Mouse (Mus musculus) embryonic facial prominence, embryonic 11.5 days (tissue): ENCODE measurements at regions not wholly inside any gene's neighbourhood (a gene's known extent, or its start where the extent isn't known, plus 50 kb on each side); places are given as distances from the start of the nearest gene placed in this dataset.

Source experiments
- ATAC-seq: fragments of 200-750 bp; cut with Nextera tagmentation; replicated peaks from 2 replicates; pipeline ENCODE4 v1.8.0; 2017; ENCODE audit warnings: low read depth; ENCODE audit not compliant: insufficient number of reproducible peaks, low FRiP score, low TSS enrichment
- DNase-seq: peaks from one replicate; pipeline ENCODE4 v3.0.0-alpha.2; 2015; ENCODE audit warnings: low spot score
- H3K27ac ChIP-seq: fragments of 300-500 bp; sonication (generic); replicated peaks from 2 replicates; pipeline ENCODE4 v1.5.1; 2014; ENCODE audit warnings: mild to moderate bottlenecking, low read depth, low read length, control low read depth
- H3K27me3 ChIP-seq: fragments of 300-500 bp; sonication (generic); 2 replicates; pipeline ENCODE4 v1.6.1; 2014; ENCODE audit warnings: mild to moderate bottlenecking, low read length, moderate library complexity, mixed read lengths; ENCODE audit not compliant: control insufficient read depth, insufficient read depth
- H3K36me3 ChIP-seq: fragments of 300-500 bp; sonication (generic); replicated peaks from 2 replicates; pipeline ENCODE4 v1.6.1; 2014; ENCODE audit warnings: low read depth, mild to moderate bottlenecking, low read length, moderate library complexity, mixed read lengths; ENCODE audit not compliant: control insufficient read depth, insufficient read depth
- H3K4me1 ChIP-seq: fragments of 300-500 bp; sonication (generic); 2 replicates; pipeline ENCODE4 v1.6.1; 2014; ENCODE audit warnings: low read length, mixed read lengths; ENCODE audit not compliant: control insufficient read depth, insufficient read depth
- H3K4me2 ChIP-seq: fragments of 300-500 bp; sonication (generic); 2 replicates; pipeline ENCODE4 v1.6.1; 2014; ENCODE audit warnings: low read depth, mild to moderate bottlenecking, control low read depth, low read length, moderate library complexity
- H3K4me3 ChIP-seq: fragments of 300-500 bp; sonication (generic); 2 replicates; pipeline ENCODE4 v1.5.1; 2014; ENCODE audit warnings: low read depth, low read length, control low read depth
- H3K9ac ChIP-seq: fragments of 300-500 bp; sonication (generic); replicated peaks from 2 replicates; pipeline ENCODE4 v1.6.1; 2014; ENCODE audit warnings: mild to moderate bottlenecking, control low read depth, low read length
- H3K9me3 ChIP-seq: fragments of 300-500 bp; sonication (generic); replicated peaks from 2 replicates; pipeline ENCODE4 v1.6.1; 2016; ENCODE audit warnings: mild to moderate bottlenecking, low read length, inconsistent platforms, mixed read lengths; ENCODE audit not compliant: control insufficient read depth
- WGBS: fragments of 180-500 bp; shearing (Covaris S2); extraction: QIAGEN DNeasy Blood & Tissue Kit; methylation state at CpG from one replicate; pipeline ENCODE4 v1.1.7; 2014; 5-methylcytosine and 5-hydroxymethylcytosine counted together

DNA sequence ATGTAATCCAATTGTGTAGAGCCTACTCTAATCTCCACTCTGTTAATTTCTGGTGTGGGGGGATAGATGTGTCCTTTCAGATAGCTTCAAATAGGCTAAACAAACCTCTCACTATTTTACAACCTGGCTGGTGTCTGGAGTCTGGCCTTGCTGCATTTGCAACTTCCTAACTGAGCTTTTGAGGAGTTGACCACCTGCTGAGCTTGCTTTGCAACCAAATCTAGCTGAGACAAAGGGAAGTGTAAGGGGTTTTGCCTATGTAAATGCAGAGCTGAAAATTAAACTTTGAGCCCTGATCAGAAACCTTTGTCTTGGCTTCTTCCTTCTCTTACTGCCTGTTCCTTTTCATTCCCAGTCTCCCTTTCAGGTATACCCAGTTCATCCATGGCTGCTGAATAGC is 404.3 kb downstream of the Cetn3 start:
- H3K4me3 ChIP-seq: no peak overlapping the region
- H3K27ac ChIP-seq: no peak overlapping the region
- DNase-seq: no peak
- no peaks in the 10 kb centered on the region for H3K4me1 ChIP-seq
- H3K27me3 ChIP-seq: no peaks in the 10 kb centered on the region
- no peak overlapping the region for H3K9ac ChIP-seq
- H3K9me3 ChIP-seq: no peaks in the 10 kb centered on the region
- no peak overlapping the region for H3K4me2 ChIP-seq
- H3K36me3 ChIP-seq: no peaks in the 10 kb centered on the region
- no peak for ATAC-seq

DNA sequence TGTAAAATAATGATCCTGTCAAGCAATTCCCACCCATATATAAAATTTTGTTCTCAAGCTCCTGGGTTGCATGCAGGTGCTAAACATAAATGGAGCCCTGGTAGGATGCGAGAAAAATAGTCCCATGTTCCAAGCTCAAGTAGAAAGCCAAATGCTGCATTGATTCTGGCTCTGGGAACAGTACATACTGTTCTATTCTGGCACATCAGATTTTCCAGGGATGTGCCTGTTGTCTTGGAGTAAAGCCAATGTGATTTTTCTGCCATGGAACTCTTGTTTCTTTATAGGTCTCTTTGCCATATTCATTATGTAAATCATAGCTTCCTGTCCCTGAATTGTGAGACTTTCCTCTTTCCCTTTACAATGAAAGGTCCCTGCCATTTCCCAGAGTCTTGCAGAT is 417.9 kb downstream of the Cetn3 start:
- no peak for ATAC-seq
- no peak overlapping the region for H3K9ac ChIP-seq
- DNase-seq: no peak
- 82% methylated on average over 1 of the region's 1 CpGs for WGBS
- H3K4me2 ChIP-seq: no peak overlapping the region
- no peaks in the 10 kb centered on the region for H3K27me3 ChIP-seq
- H3K4me1 ChIP-seq: no peaks in the 10 kb centered on the region
- H3K36me3 ChIP-seq: no peaks in the 10 kb centered on the region
- H3K27ac ChIP-seq: no peak overlapping the region
- no peak overlapping the region for H3K4me3 ChIP-seq
- H3K9me3 ChIP-seq: no peaks in the 10 kb centered on the region

DNA sequence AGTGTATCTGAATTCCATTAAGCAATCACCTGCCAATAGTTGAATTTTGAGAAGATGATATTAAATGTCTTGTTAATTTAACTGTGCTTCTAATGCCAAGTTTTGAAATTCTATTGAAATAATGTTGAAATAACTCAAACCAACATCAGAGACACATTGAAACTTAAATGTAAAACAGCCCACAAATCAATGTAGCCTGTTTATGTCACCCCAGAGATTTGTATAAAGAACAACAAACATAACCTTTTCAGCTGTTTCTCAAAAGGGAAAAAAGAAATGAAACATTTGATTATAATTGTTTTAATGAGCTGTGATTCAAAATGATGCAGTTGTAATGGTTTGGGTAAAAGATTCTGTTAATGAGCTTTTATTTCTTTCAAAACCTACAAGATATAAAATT is 442.6 kb downstream of the Cetn3 start:
- Histone ChIP-seq H3K4me1 (no peaks in the 10 kb centered on the region), H3K27ac (no peak overlapping the region), H3K36me3 (no peaks in the 10 kb centered on the region), H3K4me3 (no peak overlapping the region), H3K27me3 (no peaks in the 10 kb centered on the region), H3K9ac (no peak overlapping the region), H3K9me3 (no peaks in the 10 kb centered on the region), H3K4me2 (no peak overlapping the region)
- DNase-seq (no peak), ATAC-seq (no peak)

DNA sequence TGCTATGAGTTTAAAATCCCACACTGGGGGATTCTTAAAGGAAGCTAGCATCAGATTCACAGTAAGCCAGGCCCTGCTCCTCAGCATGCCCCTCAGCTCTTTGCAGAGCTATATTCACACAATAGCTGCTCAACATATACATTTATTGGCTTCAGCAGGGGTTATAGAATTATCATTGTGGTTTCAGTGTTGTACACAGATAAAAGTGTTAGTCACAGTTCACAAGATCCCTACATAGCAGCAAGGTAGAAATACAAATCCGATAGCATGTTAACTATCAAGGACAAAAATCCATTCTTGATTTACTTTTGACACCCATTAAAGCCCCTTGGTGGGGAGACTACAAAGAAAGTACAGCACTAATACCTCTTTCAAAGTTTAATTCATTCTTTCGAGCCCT is 451.0 kb downstream of the Cetn3 start:
- H3K9ac ChIP-seq: no peak overlapping the region
- H3K4me3 ChIP-seq: no peak overlapping the region
- H3K27ac ChIP-seq: no peak overlapping the region
- no peak for DNase-seq
- 87% methylated on average over 2 of the region's 2 CpGs for WGBS
- no peak for ATAC-seq
- no peaks in the 10 kb centered on the region for H3K9me3 ChIP-seq
- no peaks in the 10 kb centered on the region for H3K4me1 ChIP-seq
- no peaks in the 10 kb centered on the region for H3K36me3 ChIP-seq
- no peaks in the 10 kb centered on the region for H3K27me3 ChIP-seq
- H3K4me2 ChIP-seq: no peak overlapping the region

DNA sequence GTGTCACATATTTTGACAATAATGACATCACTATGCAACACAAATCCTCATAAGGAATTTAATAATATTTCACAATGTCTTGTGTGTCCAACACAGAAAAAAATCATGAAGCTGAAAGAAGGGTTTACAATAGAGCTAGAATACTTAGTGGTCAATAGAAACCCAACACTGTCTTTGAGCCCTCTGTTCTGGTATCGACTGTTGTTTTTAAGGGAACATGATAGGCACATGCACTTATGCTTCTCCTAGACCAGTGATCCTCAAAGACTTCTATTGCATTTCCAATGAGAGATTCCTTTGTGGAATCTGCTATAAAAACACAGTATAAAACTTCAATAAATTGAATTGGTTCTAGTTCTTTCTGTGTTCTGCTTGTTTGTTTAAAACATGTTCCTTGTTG is 463.4 kb downstream of the Cetn3 start:
- Histone ChIP-seq H3K27ac (no peak overlapping the region), H3K4me2 (no peak overlapping the region), H3K4me1 (no peaks in the 10 kb centered on the region), H3K9ac (no peak overlapping the region), H3K4me3 (no peak overlapping the region), H3K36me3 (no peaks in the 10 kb centered on the region), H3K27me3 (no peaks in the 10 kb centered on the region), H3K9me3 (no peaks in the 10 kb centered on the region)
- no peak for DNase-seq
- 70% methylated on average over 1 of the region's 1 CpGs for WGBS
- no peak for ATAC-seq

DNA sequence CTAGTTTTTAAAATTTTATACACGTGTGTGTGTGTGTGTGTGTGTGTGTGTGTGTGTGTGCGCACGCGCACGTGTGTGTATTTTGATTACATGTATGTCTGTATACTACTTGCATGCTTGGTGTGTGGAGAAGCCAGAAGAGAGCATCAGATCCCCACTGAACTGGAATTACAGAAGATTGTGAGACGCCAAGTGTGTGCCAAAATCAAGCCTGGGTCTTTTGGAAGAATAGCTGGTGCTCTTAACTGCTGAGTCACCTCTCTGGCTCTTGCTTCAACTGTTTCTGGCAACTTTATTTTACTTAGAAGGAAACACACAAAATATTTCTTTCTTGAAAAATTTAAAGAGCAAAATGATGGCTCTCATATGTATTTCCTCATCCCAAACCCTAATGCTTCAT is 467.5 kb downstream of the Cetn3 start:
- 87% methylated on average over 6 of the region's 6 CpGs for WGBS
- H3K4me1 ChIP-seq: no peaks in the 10 kb centered on the region
- H3K36me3 ChIP-seq: no peaks in the 10 kb centered on the region
- DNase-seq (no peak), ATAC-seq (no peak)
- no peaks in the 10 kb centered on the region for H3K27me3 ChIP-seq
- H3K4me2 ChIP-seq: no peak overlapping the region
- H3K9ac ChIP-seq: no peak overlapping the region
- no peak overlapping the region for H3K27ac ChIP-seq
- no peak overlapping the region for H3K4me3 ChIP-seq
- H3K9me3 ChIP-seq: no peaks in the 10 kb centered on the region

DNA sequence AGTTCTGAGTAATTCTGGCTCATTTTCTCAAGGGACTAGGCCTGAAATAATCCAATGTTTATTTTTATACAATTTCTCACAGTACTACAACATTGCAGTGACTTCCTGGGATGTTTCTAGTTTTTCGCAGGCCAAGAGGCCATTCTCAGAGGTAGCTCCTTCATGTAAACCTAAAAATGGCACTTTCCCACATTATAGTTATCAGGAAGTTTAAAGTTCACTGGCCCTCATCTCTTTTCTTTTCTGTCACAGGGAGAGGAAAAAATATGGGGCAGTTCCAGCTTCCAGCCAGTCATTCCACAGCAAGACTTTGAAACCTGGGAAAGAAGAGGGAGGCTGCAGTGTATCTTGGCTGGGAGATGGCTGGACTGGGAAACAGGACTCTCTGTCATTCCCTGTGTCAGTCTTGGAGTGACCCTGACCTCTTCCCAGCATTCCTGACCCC is 475.6 kb downstream of the Cetn3 start:
- Histone ChIP-seq H3K4me3 (no peak overlapping the region), H3K9ac (no peak overlapping the region), H3K27me3 (no peaks in the 10 kb centered on the region), H3K27ac (no peak overlapping the region), H3K36me3 (no peaks in the 10 kb centered on the region), H3K9me3 (no peaks in the 10 kb centered on the region), H3K4me2 (no peak overlapping the region), H3K4me1 (no peaks in the 10 kb centered on the region)
- no peak for ATAC-seq
- 66% methylated on average over 1 of the region's 1 CpGs for WGBS
- DNase-seq: no peak

DNA sequence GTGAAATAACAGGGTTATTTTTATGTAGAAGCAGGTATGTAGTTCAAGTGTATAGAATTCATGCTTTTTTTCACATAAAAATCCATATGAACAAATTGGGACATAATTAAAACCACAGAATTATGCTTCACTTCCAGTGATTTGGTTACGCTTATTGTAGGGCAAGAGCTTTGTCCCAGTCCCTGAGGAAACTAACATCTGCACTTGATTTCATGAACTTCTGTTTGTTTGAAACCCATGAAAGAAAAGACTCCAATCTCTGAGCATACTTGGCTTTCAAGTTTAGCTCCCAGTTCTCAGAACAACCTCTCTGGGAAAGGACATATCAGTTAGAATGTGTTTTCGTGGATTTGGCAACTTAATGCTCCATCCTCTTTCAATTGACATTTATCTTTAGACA is 481.4 kb downstream of the Cetn3 start:
- H3K9ac ChIP-seq: no peak overlapping the region
- no peak overlapping the region for H3K27ac ChIP-seq
- no peaks in the 10 kb centered on the region for H3K4me1 ChIP-seq
- ATAC-seq (no peak), DNase-seq (peak; percentile 77)
- no peaks in the 10 kb centered on the region for H3K36me3 ChIP-seq
- no peaks in the 10 kb centered on the region for H3K27me3 ChIP-seq
- H3K4me2 ChIP-seq: no peak overlapping the region
- H3K4me3 ChIP-seq: no peak overlapping the region
- no peaks in the 10 kb centered on the region for H3K9me3 ChIP-seq
- 30% methylated on average over 2 of the region's 2 CpGs for WGBS

DNA sequence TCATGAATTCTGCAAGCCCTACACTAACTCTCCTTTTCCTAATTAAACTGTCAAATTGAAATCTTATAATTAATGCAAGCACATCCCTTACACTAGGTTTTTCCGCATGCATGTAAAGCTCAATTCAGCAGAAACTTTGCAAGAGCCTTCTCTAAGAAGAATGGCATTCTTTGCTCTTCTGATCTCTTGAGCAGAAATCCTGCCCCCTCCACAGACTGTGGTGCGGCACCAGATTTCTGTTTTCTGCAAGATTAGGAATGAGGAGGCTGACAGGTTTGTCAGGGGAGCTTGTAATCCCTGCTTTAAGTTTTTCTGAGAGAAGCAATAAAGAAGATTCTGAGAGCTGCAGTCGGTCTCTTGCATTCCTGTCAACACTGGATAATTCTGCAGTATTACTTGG is 482.3 kb downstream of the Cetn3 start:
- DNase-seq (no peak), ATAC-seq (no peak)
- WGBS: 54% methylated on average over 3 of the region's 3 CpGs
- Histone ChIP-seq H3K36me3 (no peaks in the 10 kb centered on the region), H3K4me2 (no peak overlapping the region), H3K27ac (no peak overlapping the region), H3K4me1 (no peaks in the 10 kb centered on the region), H3K9me3 (no peaks in the 10 kb centered on the region), H3K27me3 (no peaks in the 10 kb centered on the region), H3K9ac (no peak overlapping the region), H3K4me3 (no peak overlapping the region)
